Mouse (Mus musculus): ENCODE results near the gene Itpkb. TPM values are rescaled to one million over a fixed set of nuclear protein-coding genes. Genes with fewer than 3 reads are reported as not detected.
A peak's percentile ranks its signal among the peaks of the same experiment; 100 is the strongest.

The Itpkb gene
- total and polyA plus RNA-seq, 3 experiments: 3.4 to 9.2 TPM; not detected in 1

DNA sequence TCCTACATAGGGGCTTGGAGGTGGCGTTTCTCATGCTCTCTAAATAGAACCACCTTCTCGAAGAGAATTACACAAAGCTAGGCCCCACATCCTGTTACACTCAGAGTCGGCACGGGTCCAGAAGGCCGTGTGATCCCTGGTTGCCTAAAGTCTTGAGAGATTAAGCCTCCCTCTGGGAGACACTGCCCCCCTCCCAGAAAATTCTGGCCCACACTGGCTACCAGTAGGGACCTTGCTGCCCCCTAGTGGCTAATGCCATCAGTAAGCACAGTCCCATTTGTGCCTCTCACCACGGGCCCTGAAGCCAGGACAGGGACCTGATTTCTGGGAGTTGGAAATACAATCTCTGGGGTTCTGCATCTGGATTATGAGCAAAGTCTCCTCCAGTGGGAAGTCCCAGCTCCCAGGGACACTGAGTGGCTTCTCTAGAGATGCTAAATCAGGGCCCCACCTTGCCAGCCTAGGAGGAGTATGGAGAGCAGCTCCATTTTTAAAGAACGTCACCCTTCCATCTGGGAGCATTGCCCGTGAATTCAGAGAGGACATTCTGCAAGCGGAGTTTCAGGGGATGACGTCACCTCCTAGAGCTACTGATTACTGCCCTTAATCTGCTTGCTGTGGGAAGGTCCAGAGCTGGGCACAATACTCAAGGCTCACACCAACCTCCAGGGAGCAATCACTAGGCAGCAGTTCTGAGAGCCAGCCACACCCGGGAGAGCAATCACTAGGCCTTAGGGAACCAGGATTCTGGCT is 92.0 kb downstream of the Itpkb start (continued):
- TF ChIP-seq ZMIZ1 (IDR thresholded peaks at IDR 0.05; ENCODE audit: low read depth, low read length) (no peak), TCF12 (IDR thresholded peaks at IDR 0.05; ENCODE audit: low read depth, low read length) (no peak), SMC3 (IDR thresholded peaks at IDR 0.05; ENCODE audit: low read depth, low read length) (peak; percentile 75)

DNA sequence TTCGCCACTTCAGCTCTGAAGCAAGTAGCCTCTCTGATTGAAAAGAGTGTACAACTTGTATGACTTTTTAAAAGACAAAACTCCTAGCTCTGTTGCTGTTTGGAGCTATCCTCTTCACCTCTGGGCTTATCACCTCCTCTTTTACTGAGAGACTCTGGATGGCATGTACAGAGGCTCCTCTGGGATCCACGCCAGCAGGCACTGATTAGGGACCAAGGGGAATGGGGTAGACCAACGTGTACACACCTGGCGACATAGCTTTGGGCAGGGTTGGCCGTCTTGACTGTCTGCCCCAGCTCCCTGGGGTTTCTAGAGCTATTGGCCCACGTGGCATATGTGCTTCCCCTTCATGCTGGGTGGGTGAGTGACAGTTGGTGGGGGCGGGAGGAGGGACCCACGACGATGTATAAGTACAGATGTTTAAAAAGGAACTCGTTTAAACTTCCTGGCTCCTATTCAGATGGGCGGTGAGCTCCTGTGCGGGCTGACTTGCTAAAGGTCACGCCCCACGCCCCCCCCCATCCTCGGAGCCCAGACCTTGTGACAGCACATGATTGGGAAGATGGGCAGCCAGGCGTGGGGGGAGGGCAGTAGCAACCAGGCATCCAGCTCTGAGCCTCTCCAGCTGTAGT is 92.8 kb downstream of the Itpkb start:
- H3K36me3 ChIP-seq (ENCODE audit: control insufficient read depth in 1 of 2, insufficient read depth in 2 of 2, low read length in 2 of 2): peaks cover 0 to 14% of the 10 kb centered on the region in 2 experiments; a peak in 2 of 4 replicates
- H3K9ac ChIP-seq (ENCODE audit: control insufficient read depth, low read depth, low read length, poor library complexity, severe bottlenecking): peak overlapping the region; percentile 40
- DNase-seq (ENCODE audit: low read depth, low spot score): peak; percentile 78
- H3K4me3 ChIP-seq (ENCODE audit: control insufficient read depth in 1 of 2, insufficient read depth in 1 of 2, low read depth in 2 of 2, low read length in 2 of 2): no peak overlapping the region
- peaks cover 8 to 22% of the 10 kb centered on the region in 2 experiments for H3K4me1 ChIP-seq (ENCODE audit: control insufficient read depth in 1 of 2, insufficient read depth in 2 of 2, low read length in 2 of 2)
- H3K79me2 ChIP-seq (ENCODE audit: control insufficient read depth, insufficient read depth, low read length, poor library complexity): no peaks in the 10 kb centered on the region
- H3K27me3 ChIP-seq (ENCODE audit: control insufficient read depth in 1 of 2, insufficient read depth in 2 of 2, low read length in 2 of 2): no peaks in the 10 kb centered on the region
- no peak for TF ChIP-seq RAD21 (IDR thresholded peaks at IDR 0.05; ENCODE audit: low read depth, low read length)
- no peak for TF ChIP-seq UBTF (IDR thresholded peaks at IDR 0.05; ENCODE audit: borderline replicate concordance, insufficient read depth, low read depth, low read length)
- 0 out of 2 replicates have a peak, but pooled peaks have one; percentile 22 for TF ChIP-seq MYB (IDR thresholded peaks at IDR 0.05; ENCODE audit: low read depth, low read length)
- TF ChIP-seq USF1 (IDR thresholded peaks at IDR 0.05; ENCODE audit: low read depth, low read length): peak; percentile 51
- no peak for TF ChIP-seq TCF12 (IDR thresholded peaks at IDR 0.05; ENCODE audit: low read depth, low read length)
- 0 out of 4 replicates have a peak, but pooled peaks of 1 of the 2 experiments have one; percentile 14 for TF ChIP-seq EP300 (IDR thresholded peaks at IDR 0.05; ENCODE audit: low read depth in 1 of 2, low read length in 2 of 2)
- no peak for TF ChIP-seq POLR2AphosphoS2 (IDR thresholded peaks at IDR 0.05; ENCODE audit: low read length)
- peak; percentile 49; the same call in 1 of the 2 replicates for TF ChIP-seq MAX (IDR thresholded peaks at IDR 0.05; ENCODE audit: low read length)
- no peak for TF ChIP-seq ZMIZ1 (IDR thresholded peaks at IDR 0.05; ENCODE audit: low read depth, low read length)
- TF ChIP-seq CTCF (IDR thresholded peaks at IDR 0.05 in 2 of 3, conservative IDR thresholded peaks at IDR 0.05 in 1 of 3; ENCODE audit: control insufficient read depth in 1 of 3, insufficient read depth in 1 of 3, low read depth in 2 of 3, low read length in 3 of 3, poor library complexity in 1 of 3, severe bottlenecking in 1 of 3): no peak
- TF ChIP-seq TBP (IDR thresholded peaks at IDR 0.05; ENCODE audit: low read depth, low read length): no peak
- peak; percentile 33 for TF ChIP-seq MXI1 (IDR thresholded peaks at IDR 0.05; ENCODE audit: low read depth, low read length)
- TF ChIP-seq KAT2A (conservative IDR thresholded peaks at IDR 0.05; ENCODE audit: low read depth, low read length): no peak
- TF ChIP-seq USF2 (IDR thresholded peaks at IDR 0.05; ENCODE audit: borderline replicate concordance in 1 of 2, insufficient read depth in 1 of 2, low read depth in 1 of 2, low read length in 2 of 2): no peak
- no peak for TF ChIP-seq ELF1 (IDR thresholded peaks at IDR 0.05; ENCODE audit: low read depth, low read length)
- no peak for TF ChIP-seq ZC3H11A (IDR thresholded peaks at IDR 0.05; ENCODE audit: low read depth, low read length)
- no peak for TF ChIP-seq MAZ (IDR thresholded peaks at IDR 0.05; ENCODE audit: low read depth, low read length)
- TF ChIP-seq SIN3A (IDR thresholded peaks at IDR 0.05; ENCODE audit: low read length): peak; percentile 20; the same call in 1 of the 2 replicates
- no peak for TF ChIP-seq JUND (IDR thresholded peaks at IDR 0.05; ENCODE audit: low read depth, low read length)
- TF ChIP-seq ETS1 (IDR thresholded peaks at IDR 0.05; ENCODE audit: low read depth, low read length): no peak
- no peak for TF ChIP-seq GATA1 (IDR thresholded peaks at IDR 0.05; ENCODE audit: low read depth, low read length)
- peak; percentile 42; the same call in 1 of the 2 replicates for TF ChIP-seq MYC (IDR thresholded peaks at IDR 0.05; ENCODE audit: low read depth, low read length)
- no peak; the same call in 1 of the 2 replicates for TF ChIP-seq NELFE (IDR thresholded peaks at IDR 0.05; ENCODE audit: low read depth, low read length)
- TF ChIP-seq HCFC1 (IDR thresholded peaks at IDR 0.05; ENCODE audit: low read depth, low read length): no peak
- no peak for TF ChIP-seq E2F4 (IDR thresholded peaks at IDR 0.05; ENCODE audit: borderline replicate concordance, low read depth, low read length)
- peak in 1 of 2 experiments; percentile 24; a peak in 1 of 4 replicates for TF ChIP-seq POLR2A (IDR thresholded peaks at IDR 0.05; ENCODE audit: control insufficient read depth in 1 of 2, insufficient read depth in 1 of 2, low read depth in 1 of 2, low read length in 2 of 2, poor library complexity in 1 of 2)
- TF ChIP-seq TAL1 (IDR thresholded peaks at IDR 0.05; ENCODE audit: low read length): no peak
- TF ChIP-seq SMC3 (IDR thresholded peaks at IDR 0.05; ENCODE audit: low read depth, low read length): no peak
- no peaks in the 10 kb centered on the region for H3K9me3 ChIP-seq (replicated peaks; ENCODE audit: insufficient read depth, low read length)
- peak overlapping the region; percentile 62 for H3K27ac ChIP-seq (ENCODE audit: control insufficient read depth, low read depth, low read length)

Data from MEL (cell line).